Mouse (Mus musculus): ENCODE data around the gene Gm3468. TPM values are rescaled to one million over a fixed set of nuclear protein-coding genes. Genes with fewer than 3 reads are reported as not detected.

The Gm3468 gene
- 0.09 TPM in 1 of 2 replicates, not detected in the other for polyA plus RNA-seq (2012)

GRCm38 (mm10) chr14:6108272-6108925 lies at the start of gene Gm3468:
Gene Gm3468, minus strand, starts transcription at chr14:6108665.

DNA sequence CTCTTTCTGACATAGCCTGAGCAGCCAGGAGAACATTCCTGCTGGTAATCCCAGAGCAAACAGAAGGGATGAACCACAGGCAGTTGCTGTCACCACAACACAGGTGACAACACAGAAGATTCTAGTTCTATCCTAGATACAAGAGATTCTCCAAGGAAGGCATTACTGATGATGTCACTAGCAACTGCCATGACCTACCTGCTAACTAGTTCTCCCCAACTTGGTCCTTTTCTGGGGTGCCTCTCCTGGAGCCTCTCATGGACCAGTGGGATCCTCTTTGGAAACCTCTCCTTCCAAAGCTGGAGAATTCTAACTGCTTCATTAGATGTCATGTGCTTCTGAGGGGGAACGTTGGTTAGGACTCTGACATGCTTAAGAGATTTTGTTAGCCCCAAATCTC lies 17.2 kb upstream of the Gm3468 start, which contains the start of gene Gm3476:
Gene Gm3476, minus strand, starts transcription at position 101 of the 400 bp plus-strand sequence.

GRCm38 (mm10) chr14:6093842-6094241 lies 14.6 kb downstream of the Gm3468 start, which contains the start of gene Gm8206:
Gene Gm8206, minus strand, starts transcription at chr14:6093942.

DNA sequence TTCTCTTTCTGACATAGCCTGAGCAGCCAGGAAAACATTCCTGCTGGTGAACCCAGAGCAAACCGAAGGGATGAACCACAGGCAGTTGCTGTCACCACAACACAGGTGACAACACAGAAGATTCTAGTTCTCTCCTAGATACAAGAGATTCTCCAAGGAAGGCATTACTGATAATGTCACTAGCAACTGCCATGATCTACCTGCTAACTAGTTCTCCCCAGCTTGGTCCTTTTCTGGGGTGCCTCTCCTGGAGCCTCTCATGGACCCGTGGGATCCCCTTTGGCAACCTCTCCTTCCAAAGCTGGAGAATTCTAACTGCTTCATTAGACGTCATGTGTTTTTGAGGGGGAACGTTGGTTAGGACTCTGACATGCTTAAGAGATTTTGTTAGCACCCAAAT lies 50.3 kb downstream of the Gm3468 start, which contains the start of gene Gm6337:
Gene Gm6337, minus strand, starts transcription at position 101 of the 400 bp plus-strand sequence.

Other genes with a start within 250 kb of the Gm3468 start
- gene Gm8237, start 228.3 kb downstream of the Gm3468 start, polyA plus RNA-seq (2012): not detected in 2 replicates
- not detected in 2 replicates for gene Gm3248, start 146.9 kb downstream of the Gm3468 start, polyA plus RNA-seq (2012)
- gene Gm3453, start 129.5 kb downstream of the Gm3468 start, polyA plus RNA-seq (2012): 0.09 TPM in 1 of 2 replicates, not detected in the other
- gene Gm6337, start 50.4 kb downstream of the Gm3468 start, polyA plus RNA-seq (2012): not detected in 2 replicates
- gene Gm8206, start 14.7 kb downstream of the Gm3468 start, polyA plus RNA-seq (2012): 0.22 TPM in 1 of 2 replicates, not detected in the other
- not detected in 2 replicates for gene Gm3476, start 17.1 kb upstream of the Gm3468 start, polyA plus RNA-seq (2012)
- not detected in 2 replicates for gene Gm21560, start 110.6 kb upstream of the Gm3468 start, polyA plus RNA-seq (2012)
- gene Gm3411, start 178.6 kb upstream of the Gm3468 start, polyA plus RNA-seq (2012): not detected in 2 replicates
- gene Gm21103, start 196.2 kb upstream of the Gm3468 start, polyA plus RNA-seq (2012): not detected in 2 replicates
- not detected in 2 replicates for gene Gm3618, start 235.0 kb upstream of the Gm3468 start, polyA plus RNA-seq (2012)

Data from megakaryocyte-erythroid progenitor cell, adult 5 weeks (primary cell).